Mouse (Mus musculus) bone marrow macrophage, adult 2 months (primary cell): Measurements from ENCODE around the gene 3110040N11Rik.

ENCODE experiments used
- CTCF ChIP-seq: IDR thresholded peaks from 2 replicates; pipeline ENCODE4 v1.5.1; 2012; ENCODE audit warnings: low read depth, mild to moderate bottlenecking, low read length, moderate library complexity
- POLR2A ChIP-seq: IDR thresholded peaks from 2 replicates; pipeline ENCODE4 v1.6.1; 2012; ENCODE audit warnings: mild to moderate bottlenecking, low read depth, low read length, borderline replicate concordance

DNA sequence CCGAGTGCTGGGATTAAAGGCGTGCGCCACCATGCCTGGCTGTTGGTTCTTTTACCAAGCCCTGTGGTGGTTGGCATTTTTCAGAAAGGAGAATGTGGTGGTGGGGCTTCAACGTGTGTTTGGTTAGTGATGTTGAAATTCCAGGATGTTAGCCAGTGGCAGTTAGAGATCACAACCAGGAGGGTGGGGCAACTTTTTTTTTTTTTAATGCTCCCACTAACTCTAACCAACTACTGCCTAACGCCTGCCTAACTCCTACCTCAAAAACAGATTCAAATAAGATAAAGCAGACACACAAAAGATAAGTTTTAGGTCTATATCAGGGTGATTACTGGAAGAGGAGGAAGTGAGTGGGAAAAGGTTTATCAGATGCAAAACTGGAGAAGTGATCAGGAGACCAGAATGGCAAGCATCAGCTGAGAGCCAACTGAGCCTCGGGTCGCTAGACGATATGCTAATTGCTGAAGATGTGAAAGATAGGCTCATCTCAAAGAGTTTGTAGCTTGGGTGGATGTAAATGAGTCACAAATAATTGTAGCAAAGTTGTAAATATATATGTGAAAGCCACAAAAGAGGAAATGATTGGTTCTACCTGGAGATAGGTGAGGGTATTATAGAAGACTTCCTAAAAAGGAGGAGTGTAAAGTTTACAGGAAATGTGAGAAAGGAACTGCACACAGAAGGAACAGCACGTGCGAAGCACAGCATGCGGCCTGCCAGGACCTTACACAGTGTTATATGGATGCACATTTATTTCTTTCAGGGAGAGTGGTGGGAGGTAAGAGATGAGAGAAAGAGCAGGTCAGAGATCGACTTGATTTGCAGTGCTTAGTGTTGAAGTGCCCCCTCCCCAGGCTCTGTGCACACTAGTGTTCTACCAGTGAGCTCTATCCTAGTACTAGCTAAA is 56.8 kb downstream of the 3110040N11Rik start:
- TF ChIP-seq CTCF (no peak), POLR2A (no peak)
